In the genomic region with DNA sequence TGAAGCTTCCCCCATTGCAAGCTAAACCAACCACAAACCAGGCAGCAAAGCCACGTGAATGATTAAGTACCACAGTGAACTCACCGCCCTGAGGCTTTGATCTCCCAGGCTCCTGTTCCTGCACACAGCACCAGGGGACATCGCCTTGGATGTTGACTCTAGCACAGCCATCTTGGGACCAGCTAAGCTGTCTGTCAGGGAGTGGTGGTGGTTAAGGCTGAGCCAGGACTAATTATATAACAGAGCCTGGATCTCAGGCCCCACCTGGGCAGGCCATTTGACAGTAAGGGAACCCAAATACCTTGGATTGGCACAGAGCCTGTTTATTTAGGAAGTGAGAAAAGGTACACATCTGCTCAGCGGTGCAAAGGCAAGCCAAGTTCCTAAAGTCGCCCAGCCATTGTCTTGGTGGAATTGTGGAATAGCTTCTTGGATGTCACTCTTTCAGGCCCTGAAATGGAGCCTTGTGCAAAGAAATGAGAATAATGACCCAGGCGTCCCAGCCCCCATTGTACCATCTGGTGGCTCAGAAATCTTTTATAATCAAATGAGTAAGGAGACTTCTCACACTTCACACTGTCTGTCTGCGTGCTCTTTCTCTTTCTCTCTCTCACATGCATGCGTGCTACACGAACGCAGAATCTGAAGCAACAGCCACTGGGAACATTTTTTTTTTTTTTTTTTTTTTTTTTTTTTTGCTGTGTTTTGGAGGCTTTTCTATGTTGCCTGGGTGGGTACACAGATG, we compare ENCODE assay signal across 9 mouse cellular contexts. TPM values are rescaled to one million over a fixed set of nuclear protein-coding genes. Genes with fewer than 3 reads are reported as not detected.
DNase-seq lines count a peak whose midpoint lies in the region; ATAC-seq lines count a peak whose summit lies in the region.
"Had no signal": no experiment of that assay in that cellular context is flagged by ENCODE, and none has a peak within 500 bp of the region (broad histone marks: within the 10 kb centered on the region; RNA-seq: fewer than 3 reads in every experiment).

No protein-coding gene starts in this region.

- WGBS in liver, embryonic 12.5 days (ENCODE audit: insufficient replicate concordance): 59% methylated on average over 10 of the region's 10 CpGs

- H3K27me3 ChIP-seq in liver, embryonic 12.5 days (replicated peaks): no peaks in the 10 kb centered on the region
- H3K27me3 ChIP-seq: megakaryocyte, embryonic 14.5 days had no signal

- no peaks in the 10 kb centered on the region for H3K36me3 ChIP-seq in liver, embryonic 12.5 days

- H3K4me1 ChIP-seq in liver, embryonic 12.5 days: peaks cover 67% of the 10 kb centered on the region

- H3K9me3 ChIP-seq in liver, embryonic 12.5 days (replicated peaks): no peaks in the 10 kb centered on the region

- H3K27ac ChIP-seq in liver, embryonic 12.5 days: peak overlapping the region; percentile 81

- peak; percentile 53 for DNase-seq in cerebellum, adult 9-11 months
- no peak for DNase-seq in cerebellum, postnatal 4 days (ENCODE audit: low spot score in 2 of 2)
- peak; percentile 26 to 60 for DNase-seq in right cerebral cortex, adult 2 months (ENCODE audit: low spot score in 2 of 2)
- no peak for DNase-seq in right cerebral cortex, postnatal 36 days (ENCODE audit: low spot score in 2 of 2)
- peak; percentile 57 for DNase-seq in thymus, postnatal 25 days
- DNase-seq in ovary, postnatal 10 days (ENCODE audit: low spot score): no peak
- DNase-seq in kidney, postnatal 10 days: no peak

- no peak overlapping the region for H3K9ac ChIP-seq in liver, embryonic 12.5 days

- H3K4me3 ChIP-seq in liver, embryonic 12.5 days: no peak overlapping the region

- 0 out of 2 replicates have a peak, but pooled peaks have one; percentile 9 for ATAC-seq in liver, embryonic 12.5 days

- no peak overlapping the region for H3K4me2 ChIP-seq in liver, embryonic 12.5 days

RNA-seq across cellular contexts. Expression of gene Hpcal1, which starts 36.1 kb away (rescaled TPM):
- polyA plus RNA-seq in liver, embryonic 12.5 days (2016; fragmentation: Nextera tagmentation; extraction: Ambion mirVana): 17.6 and 18.6 TPM in 2 replicates

Comparison
In these comparisons a context has a peak if more than half of its experiments do, and no peak if none do; other contexts are left out.
1. DNase-seq: peak in cerebellum, adult 9-11 months (single experiment), right cerebral cortex, adult 2 months (2 of 2) and thymus, postnatal 25 days (single experiment); none in cerebellum, postnatal 4 days (0 of 2), right cerebral cortex, postnatal 36 days (0 of 2), ovary, postnatal 10 days (single experiment) and kidney, postnatal 10 days (single experiment).